Mouse (Mus musculus) stomach, postnatal 0 days (tissue): ENCODE data around the gene Fjx1.

Experiments used
- CTCF ChIP-seq: IDR thresholded peaks from 2 replicates; pipeline ENCODE4 v1.5.1; 2016; ENCODE audit warnings: antibody characterized with exemption, low read depth, mild to moderate bottlenecking, moderate library complexity
- EP300 ChIP-seq: optimal IDR thresholded peaks from 2 replicates; pipeline ENCODE3; 2016; ENCODE audit warnings: antibody characterized with exemption

GRCm38 (mm10) chr2:102403982-102404381 is 48.3 kb downstream of the Fjx1 start:
- TF ChIP-seq CTCF (no peak), EP300 (no peak)
